ENCODE assay signal across 26 mouse cellular contexts in the genomic region with DNA sequence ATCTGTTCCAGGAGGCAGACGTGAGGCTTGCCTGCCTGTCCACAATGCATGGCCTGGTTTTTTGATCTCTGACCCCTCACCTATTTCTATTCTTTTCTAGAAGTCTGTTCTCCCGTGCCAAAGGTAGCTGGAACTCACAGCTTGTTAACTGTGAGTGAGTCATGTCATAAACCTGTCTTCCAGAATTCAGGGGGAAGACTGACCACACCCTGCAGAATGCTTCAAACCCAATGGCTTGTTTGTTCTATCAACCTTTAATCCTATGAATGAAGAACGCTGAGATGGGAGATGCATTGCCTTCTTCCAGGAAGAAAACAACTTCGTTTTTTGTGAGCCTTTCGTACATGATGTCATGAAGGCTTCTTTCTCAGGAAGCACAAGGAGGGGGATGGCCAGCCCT.
DNase-seq lines count a peak whose midpoint lies in the region; ATAC-seq lines count a peak whose summit lies in the region.
"Had no signal": no experiment of that assay in that cellular context is flagged by ENCODE, and none has a peak within 500 bp of the region (broad histone marks: within the 10 kb centered on the region; RNA-seq: fewer than 3 reads in every experiment).

No protein-coding gene starts in this region.

- H3K27me3 ChIP-seq in intestine, embryonic 14.5 days (replicated peaks; ENCODE audit: control insufficient read depth, insufficient read depth, low read length): no peaks in the 10 kb centered on the region
- no peaks in the 10 kb centered on the region for H3K27me3 ChIP-seq in intestine, embryonic 15.5 days (replicated peaks)
- H3K27me3 ChIP-seq in intestine, embryonic 16.5 days (replicated peaks; ENCODE audit: control insufficient read depth, insufficient read depth, low read length): no peaks in the 10 kb centered on the region
- H3K27me3 ChIP-seq: CH12.LX; forebrain, embryonic 13.5 days; heart, embryonic 13.5 days; Patski had no signal

- no peak overlapping the region for H3K4me2 ChIP-seq in intestine, embryonic 14.5 days (ENCODE audit: low read length)
- no peak overlapping the region for H3K4me2 ChIP-seq in intestine, embryonic 15.5 days (replicated peaks)
- no peak overlapping the region for H3K4me2 ChIP-seq in intestine, embryonic 16.5 days (ENCODE audit: low read depth, low read length)
- H3K4me2 ChIP-seq: forebrain, embryonic 13.5 days; heart, embryonic 13.5 days; hindbrain, embryonic 14.5 days had no signal

- H3K4me1 ChIP-seq in intestine, embryonic 14.5 days (replicated peaks; ENCODE audit: control insufficient read depth, insufficient read depth, low read length): no peaks in the 10 kb centered on the region
- 0 out of 2 replicates have a peak, but pooled peaks cover 2% of the 10 kb centered on the region for H3K4me1 ChIP-seq in intestine, embryonic 15.5 days (replicated peaks)
- H3K4me1 ChIP-seq in intestine, embryonic 16.5 days (ENCODE audit: control insufficient read depth, insufficient read depth, low read length): peaks cover 8% of the 10 kb centered on the region; the same call in 1 of the 2 replicates

- 62% methylated on average over 5 of the region's 5 CpGs for WGBS in intestine, embryonic 14.5 days
- 62% methylated on average over 5 of the region's 5 CpGs for WGBS in intestine, embryonic 15.5 days
- 50% methylated on average over 5 of the region's 5 CpGs for WGBS in intestine, embryonic 16.5 days
- 31% methylated on average over 5 of the region's 5 CpGs for WGBS in large intestine, adult 2 months

- no peak overlapping the region for H3K4me3 ChIP-seq in intestine, embryonic 14.5 days (ENCODE audit: low read depth, low read length)
- H3K4me3 ChIP-seq in intestine, embryonic 15.5 days (replicated peaks): no peak overlapping the region
- no peak overlapping the region for H3K4me3 ChIP-seq in intestine, embryonic 16.5 days (ENCODE audit: low read length)
- H3K4me3 ChIP-seq: forebrain, embryonic 10.5 days; forebrain, embryonic 13.5 days; heart, adult 2 months; heart, embryonic 10.5 days; heart, embryonic 13.5 days had no signal

- H3K9me3 ChIP-seq in intestine, embryonic 14.5 days (ENCODE audit: control insufficient read depth, low read length): no peaks in the 10 kb centered on the region
- no peaks in the 10 kb centered on the region for H3K9me3 ChIP-seq in intestine, embryonic 15.5 days
- H3K9me3 ChIP-seq in intestine, embryonic 16.5 days (ENCODE audit: control insufficient read depth, low read length): no peaks in the 10 kb centered on the region
- H3K9me3 ChIP-seq: forebrain, embryonic 10.5 days; forebrain, embryonic 13.5 days; heart, embryonic 10.5 days; heart, embryonic 13.5 days had no signal

- no peak overlapping the region for H3K27ac ChIP-seq in intestine, embryonic 14.5 days (ENCODE audit: low read depth)
- no peak overlapping the region for H3K27ac ChIP-seq in intestine, embryonic 15.5 days
- H3K27ac ChIP-seq in intestine, embryonic 16.5 days (ENCODE audit: low read length): no peak overlapping the region
- H3K27ac ChIP-seq: forebrain, embryonic 10.5 days; forebrain, embryonic 13.5 days; heart, adult 2 months; heart, embryonic 10.5 days; heart, embryonic 13.5 days; hindbrain, embryonic 14.5 days; hindbrain, postnatal 0 days had no signal

- DNase-seq in intestine, embryonic 14.5 days (ENCODE audit: low spot score): no peak
- peak; percentile 67 for DNase-seq in large intestine, adult 2 months (ENCODE audit: low read depth, low spot score)
- no peak for DNase-seq in kidney, postnatal 14 days
- no peak for DNase-seq in frontal cortex, postnatal 36 days (ENCODE audit: low spot score in 2 of 2)
- DNase-seq: adrenal gland, postnatal 10 days; adrenal gland, postnatal 36 days; B cell, adult 2 months; cerebellum, adult 18-20 months; cerebellum, adult 9-10 months; cerebellum, postnatal 14 days; gastrocnemius, postnatal 25 days; heart, adult 2 months; heart, postnatal 14 days; heart, postnatal 4 days had no signal

- 0 out of 2 replicates have a peak, but pooled peaks have one; percentile 19 for ATAC-seq in intestine, embryonic 14.5 days (replicated peaks; ENCODE audit: low FRiP score, low TSS enrichment, low read depth)
- no peak for ATAC-seq in intestine, embryonic 15.5 days
- peak; percentile 55; the same call in 1 of the 2 replicates for ATAC-seq in intestine, embryonic 16.5 days
- ATAC-seq: forebrain, embryonic 13.5 days; forebrain, embryonic 16.5 days; hindbrain, postnatal 0 days; Patski had no signal

- H3K9ac ChIP-seq in intestine, embryonic 14.5 days (ENCODE audit: low read length): no peak overlapping the region
- no peak overlapping the region for H3K9ac ChIP-seq in intestine, embryonic 15.5 days
- no peak overlapping the region for H3K9ac ChIP-seq in intestine, embryonic 16.5 days (ENCODE audit: low read depth, low read length)
- H3K9ac ChIP-seq: forebrain, embryonic 13.5 days; heart, embryonic 13.5 days; hindbrain, embryonic 14.5 days had no signal

- H3K36me3 ChIP-seq in intestine, embryonic 14.5 days (ENCODE audit: control insufficient read depth, insufficient read depth, low read length): no peaks in the 10 kb centered on the region
- H3K36me3 ChIP-seq in intestine, embryonic 15.5 days: no peaks in the 10 kb centered on the region
- no peaks in the 10 kb centered on the region for H3K36me3 ChIP-seq in intestine, embryonic 16.5 days (ENCODE audit: control insufficient read depth, insufficient read depth, low read length)
- H3K36me3 ChIP-seq: forebrain, embryonic 10.5 days; G1E; heart, embryonic 10.5 days; heart, embryonic 13.5 days had no signal
